Mouse (Mus musculus): ENCODE results near the gene Hoxc4. TPM values are rescaled to one million over a fixed set of nuclear protein-coding genes. Genes with fewer than 3 reads are reported as not detected.

Gene Hoxc4
- total RNA-seq, 4 experiments from 2014 or later, result not detected

DNA sequence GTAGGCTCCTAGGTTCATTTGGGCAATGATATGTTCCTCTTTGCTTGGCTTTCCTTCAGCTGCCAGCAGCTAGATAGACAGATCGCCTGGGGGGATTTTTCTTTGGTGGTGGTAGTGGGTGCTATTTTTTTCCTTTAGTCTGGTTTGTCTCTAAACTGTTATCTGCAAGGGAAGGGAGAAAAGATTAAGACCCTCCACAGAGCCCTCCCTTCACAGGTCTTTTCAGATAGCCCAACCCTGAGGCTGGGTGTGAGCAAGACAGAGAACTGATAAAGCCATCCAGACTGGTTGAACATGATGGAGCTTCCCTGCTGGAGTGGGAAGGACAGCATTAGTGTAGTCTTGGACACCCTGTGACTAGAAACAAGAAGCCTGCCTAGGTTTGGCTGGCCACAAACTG, 64.9 kb downstream of the Hoxc4 start:
- DNase-seq (ENCODE audit: low spot score in 2 of 2), result no peak

DNA sequence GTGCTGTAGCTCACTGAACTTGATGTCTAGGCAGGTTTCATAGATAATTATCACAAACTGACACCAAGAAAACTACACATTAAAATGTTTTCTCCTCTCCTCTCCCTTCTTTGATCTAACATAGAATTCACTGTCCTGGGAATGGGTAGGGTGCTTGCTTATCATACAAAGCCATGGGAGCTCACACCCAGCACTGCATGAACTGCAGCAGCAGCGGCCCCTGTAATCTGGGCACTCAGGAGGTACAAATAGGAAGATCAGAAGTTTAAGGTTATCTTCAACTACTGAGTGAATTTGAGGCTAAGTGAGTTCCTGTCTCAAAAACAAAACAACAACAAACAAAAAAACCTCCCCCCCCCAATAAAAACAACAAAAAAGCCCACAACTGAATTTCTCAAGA, 66.2 kb downstream of the Hoxc4 start:
- no peak for DNase-seq (ENCODE audit: low spot score in 2 of 2)

DNA sequence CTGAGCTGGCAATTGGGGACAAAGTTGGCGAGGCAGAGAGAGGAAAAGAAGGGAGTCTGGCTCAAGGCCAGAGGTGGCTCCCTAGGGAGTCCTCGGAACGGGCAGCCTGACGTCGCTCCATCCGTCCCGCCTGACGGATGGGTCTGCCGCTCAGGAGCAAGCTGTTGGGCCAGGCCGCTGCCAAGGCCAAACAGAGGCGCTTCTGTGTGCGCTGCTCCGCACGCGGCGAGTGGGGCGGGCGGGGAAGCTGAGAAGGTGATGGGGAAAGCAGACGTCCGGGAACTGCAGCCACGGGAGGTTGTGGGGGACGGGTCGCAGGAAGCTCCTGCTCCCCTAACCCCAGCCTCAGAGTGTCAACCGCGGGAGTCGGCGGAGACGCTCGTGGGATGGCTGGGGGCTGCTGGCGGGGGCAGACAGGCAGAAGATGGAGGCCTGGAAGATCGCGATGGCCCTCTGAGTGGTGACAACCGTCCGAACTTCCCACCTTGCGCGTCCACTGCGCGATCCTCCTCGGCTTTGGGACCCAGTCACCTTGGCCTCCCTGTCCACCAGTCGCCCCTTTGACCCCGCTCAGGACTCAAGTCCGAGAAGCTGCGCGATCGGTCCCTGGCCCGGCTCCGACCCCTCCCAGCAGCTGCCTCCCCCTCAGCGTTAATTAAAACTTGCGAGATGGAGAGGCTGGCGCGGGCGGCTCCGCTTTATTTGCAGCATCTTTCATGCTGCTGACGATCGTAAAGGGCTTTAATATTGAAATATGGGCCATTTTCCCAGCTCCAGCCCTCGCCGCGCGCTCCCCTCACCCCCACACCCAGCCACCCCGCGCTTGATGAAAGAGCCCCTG, 67.3 kb downstream of the Hoxc4 start:
- DNase-seq (ENCODE audit: low spot score in 2 of 2), result no peak

Small RNAs within 50 kb of the gene (microRNA-seq; reads per million reads assigned to microRNA genes)
- gene Mir196a-2 (0 to 0.63 reads per million in 2 experiments), gene Mir615 (0.66 to 1.9 reads per million in 2 experiments)

Other genes starting within 250 kb of the Hoxc4 start
- not detected for gene Hoxc13, start 97.8 kb upstream of the Hoxc4 start, total RNA-seq (2022)
- gene Hoxc12, start 82.2 kb upstream of the Hoxc4 start, total RNA-seq (2022), result not detected
- not detected for gene Hoxc11, start 64.5 kb upstream of the Hoxc4 start, total RNA-seq (2022)
- not detected for gene Hoxc10, start 52.1 kb upstream of the Hoxc4 start, total RNA-seq (2022)
- not detected for gene Hoxc5, start 51.5 kb upstream of the Hoxc4 start, total RNA-seq (2022)
- gene Hoxc9, start 42.5 kb upstream of the Hoxc4 start, total RNA-seq (2022), result not detected
- not detected for gene Hoxc8, start 28.3 kb upstream of the Hoxc4 start, total RNA-seq (2022)
- not detected for gene Hoxc6, start 20.7 kb upstream of the Hoxc4 start, total RNA-seq (2022)
- gene Smug1, start 148.2 kb downstream of the Hoxc4 start, total RNA-seq (2022), result 10 to 100 TPM; 18.9 to 24.5 (median 19.8) TPM
- gene Cbx5, start 220.9 kb downstream of the Hoxc4 start, total RNA-seq (2022), result 100 to 1,000 TPM; 174 to 198 (median 181) TPM
- 100 to 1,000 TPM; 254 to 309 (median 279) TPM for gene Hnrnpa1, start 221.5 kb downstream of the Hoxc4 start, total RNA-seq (2022)
- not detected for gene Nfe2, start 239.5 kb downstream of the Hoxc4 start, total RNA-seq (2022)

All from left cerebral cortex, adult 8-10 months (tissue).